Mouse (Mus musculus): ENCODE results near the gene Fcgrt. TPM values are rescaled to one million over a fixed set of nuclear protein-coding genes. Genes with fewer than 3 reads are reported as not detected.

The Fcgrt gene
- total RNA-seq, 1 experiment = 10.6 TPM

DNA sequence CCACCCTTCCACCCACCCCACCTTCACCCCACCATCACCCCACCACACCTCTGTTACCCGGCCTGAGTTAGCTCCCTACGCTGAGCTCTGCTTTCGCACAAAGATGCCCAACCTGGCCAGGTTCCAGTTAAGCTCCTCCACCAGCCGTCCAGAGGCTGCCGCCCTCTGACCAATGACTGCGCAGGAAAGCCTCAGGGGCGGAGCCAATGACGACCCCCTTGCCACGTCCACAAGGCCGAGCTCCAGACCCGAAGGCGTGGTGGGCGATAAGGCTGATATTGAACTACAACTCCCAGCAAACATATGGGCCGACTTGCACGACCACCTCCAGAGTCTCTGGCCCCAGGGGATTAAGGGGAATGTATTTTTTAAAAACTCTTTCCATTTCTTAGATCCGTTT, 11.6 kb downstream of the Fcgrt start, which contains the start of gene Rcn3:
Rcn3 (minus strand) TSS at position 174 of the 400 bp plus-strand sequence.
- DNase-seq (ENCODE audit: low read depth, low spot score) = peak; percentile 83
- TF ChIP-seq ZC3H11A (IDR thresholded peaks at IDR 0.05; ENCODE audit: borderline replicate concordance, low read depth, low read length) (no peak), HCFC1 (IDR thresholded peaks at IDR 0.05; ENCODE audit: borderline replicate concordance, insufficient read depth, low read length) (peak; percentile 84)
- H3K4me3 ChIP-seq (ENCODE audit: insufficient read depth in 1 of 2, low read depth in 1 of 2, low read length in 2 of 2, poor library complexity in 1 of 2, severe bottlenecking in 1 of 2) = peak within 1 kb of the TSS; percentile 52 to 71
- H3K27ac ChIP-seq (ENCODE audit: insufficient read depth, low read depth, low read length, poor library complexity, severe bottlenecking) = no peak within 1 kb of the TSS
- H3K4me1 ChIP-seq (ENCODE audit: control insufficient read depth in 2 of 2, insufficient read depth in 2 of 2, low read length in 2 of 2, poor library complexity in 1 of 2) = peaks cover 4 to 27% of the 10 kb centered on the region in 2 experiments; a peak in 2 of 4 replicates
- no peaks in the 10 kb centered on the region for H3K36me3 ChIP-seq (ENCODE audit: control insufficient read depth, insufficient read depth, low read length, poor library complexity, severe bottlenecking)
- H3K9me3 ChIP-seq (ENCODE audit: control insufficient read depth, insufficient read depth, low read depth, low read length) = no peaks in the 10 kb centered on the region
- in situ Hi-C loops (cut with MboI; ENCODE audit: low sequenced_read_pairs in 2 of 2, unreplicated experiment in 2 of 2) = no loop called here
- H3K9ac ChIP-seq (ENCODE audit: insufficient read depth, low read depth, low read length, poor library complexity, severe bottlenecking) = peak within 1 kb of the TSS; percentile 64; the same call in 1 of the 2 replicates

DNA sequence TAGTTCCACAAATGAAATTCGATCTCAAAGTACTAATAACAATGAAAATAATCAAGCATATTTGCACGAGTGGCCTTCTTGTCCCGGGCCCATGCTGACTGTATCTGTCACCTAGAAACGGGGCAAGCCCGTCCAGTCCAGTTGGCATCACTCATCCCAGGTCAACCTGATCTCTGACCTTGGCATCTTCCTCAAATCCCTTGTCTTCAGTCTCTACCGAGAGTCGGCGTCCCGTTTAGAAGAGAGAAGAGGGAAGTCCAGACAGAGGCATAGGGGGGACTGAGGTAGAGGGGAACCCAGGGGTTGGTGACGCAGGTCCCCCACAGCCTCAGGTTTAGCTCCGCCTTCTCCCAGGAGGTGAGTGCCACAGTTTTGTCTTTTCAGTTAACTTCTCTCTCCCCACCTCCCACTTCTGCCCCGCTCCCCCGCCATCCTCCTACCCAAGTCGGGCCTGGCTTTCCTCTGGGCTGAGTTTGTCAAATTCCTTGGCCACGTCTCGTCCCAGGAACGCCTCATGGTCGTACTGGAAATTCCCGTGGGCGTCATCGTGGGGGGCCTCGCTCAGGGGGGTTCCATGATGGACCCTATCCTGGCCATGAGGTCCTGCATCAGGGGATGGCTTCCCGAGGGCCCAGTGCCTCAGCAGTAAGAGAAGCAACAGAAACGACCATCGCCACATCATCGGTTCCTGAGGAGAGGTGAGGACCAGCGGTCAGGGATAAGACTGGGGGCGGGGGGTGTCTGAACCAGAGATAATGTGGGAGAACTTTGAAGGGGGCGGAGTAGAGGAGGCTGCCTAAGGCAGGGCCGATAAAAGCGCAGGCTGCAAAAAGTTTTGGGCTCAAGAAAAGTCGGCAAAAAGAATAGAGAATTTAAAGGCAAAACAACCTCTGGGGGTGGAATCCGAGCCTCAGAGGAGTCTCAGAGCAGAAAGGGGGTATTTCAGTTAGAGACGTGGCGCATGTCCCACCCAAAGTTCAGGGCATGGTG, 12.4 kb downstream of the Fcgrt start:
- H3K9ac ChIP-seq (ENCODE audit: insufficient read depth, low read depth, low read length, poor library complexity, severe bottlenecking) = peak overlapping the region; percentile 64; the same call in 1 of the 2 replicates
- peaks cover 4 to 27% of the 10 kb centered on the region in 2 experiments; a peak in 2 of 4 replicates for H3K4me1 ChIP-seq (ENCODE audit: control insufficient read depth in 2 of 2, insufficient read depth in 2 of 2, low read length in 2 of 2, poor library complexity in 1 of 2)
- no peaks in the 10 kb centered on the region for H3K36me3 ChIP-seq (ENCODE audit: control insufficient read depth, insufficient read depth, low read length, poor library complexity, severe bottlenecking)
- DNase-seq (ENCODE audit: low read depth, low spot score) = no peak
- no peak overlapping the region for H3K27ac ChIP-seq (ENCODE audit: insufficient read depth, low read depth, low read length, poor library complexity, severe bottlenecking)
- in situ Hi-C loops (cut with MboI; ENCODE audit: low sequenced_read_pairs in 2 of 2, unreplicated experiment in 2 of 2) = no loop called here
- TF ChIP-seq ZNF384 (IDR thresholded peaks at IDR 0.05; ENCODE audit: low read depth, low read length) = no peak
- TF ChIP-seq MAFK (IDR thresholded peaks at IDR 0.05; ENCODE audit: insufficient read depth, low read depth, low read length) = no peak
- TF ChIP-seq ZC3H11A (IDR thresholded peaks at IDR 0.05; ENCODE audit: borderline replicate concordance, low read depth, low read length) = no peak
- no peak for TF ChIP-seq HCFC1 (IDR thresholded peaks at IDR 0.05; ENCODE audit: borderline replicate concordance, insufficient read depth, low read length)
- TF ChIP-seq CHD2 (IDR thresholded peaks at IDR 0.05; ENCODE audit: low read depth, low read length) = no peak
- H3K9me3 ChIP-seq (ENCODE audit: control insufficient read depth, insufficient read depth, low read depth, low read length) = no peaks in the 10 kb centered on the region
- peak overlapping the region; percentile 52 to 71 for H3K4me3 ChIP-seq (ENCODE audit: insufficient read depth in 1 of 2, low read depth in 1 of 2, low read length in 2 of 2, poor library complexity in 1 of 2, severe bottlenecking in 1 of 2)

DNA sequence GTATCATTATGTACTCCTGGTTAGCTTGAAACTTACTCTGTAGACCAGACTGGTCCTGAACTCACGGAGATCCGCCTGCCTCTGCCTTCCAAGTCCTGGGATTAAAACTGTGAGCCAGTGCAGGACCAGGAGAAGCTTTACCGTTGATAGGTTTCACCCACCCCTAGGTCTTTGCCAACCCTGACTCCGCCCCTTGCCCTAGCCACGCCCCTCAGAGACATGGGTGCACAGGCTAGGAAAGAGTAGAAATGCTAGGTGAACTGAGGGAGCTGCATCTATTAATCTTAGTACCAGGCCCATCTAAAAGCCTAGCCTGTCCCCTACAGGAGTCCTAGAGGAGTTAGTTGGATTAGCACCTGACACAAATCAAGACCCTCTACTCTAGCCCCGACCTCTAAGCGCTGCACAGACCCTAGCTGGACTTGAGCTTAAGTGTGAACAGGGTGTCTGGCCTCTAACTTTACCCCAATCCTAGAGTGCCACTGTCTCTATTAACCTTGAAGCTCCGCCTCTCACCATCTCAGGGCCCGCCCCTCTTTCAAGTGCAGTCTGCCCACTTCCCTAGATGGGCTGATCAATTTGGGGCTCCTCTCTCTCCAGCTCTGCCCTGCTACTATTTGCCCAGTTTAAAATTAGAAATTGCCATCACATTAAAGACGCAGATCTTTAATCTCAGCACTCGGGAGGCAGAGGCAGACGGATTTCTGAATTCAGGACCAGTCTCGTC, 13.2 kb downstream of the Fcgrt start:
- Histone ChIP-seq H3K9ac (ENCODE audit: insufficient read depth, low read depth, low read length, poor library complexity, severe bottlenecking) (no peak overlapping the region), H3K4me1 (ENCODE audit: control insufficient read depth in 2 of 2, insufficient read depth in 2 of 2, low read length in 2 of 2, poor library complexity in 1 of 2) (peaks cover 4 to 24% of the 10 kb centered on the region in 2 experiments; a peak in 2 of 4 replicates), H3K36me3 (ENCODE audit: control insufficient read depth, insufficient read depth, low read length, poor library complexity, severe bottlenecking) (no peaks in the 10 kb centered on the region; the same call in 1 of the 2 replicates), H3K4me3 (ENCODE audit: insufficient read depth in 1 of 2, low read depth in 1 of 2, low read length in 2 of 2, poor library complexity in 1 of 2, severe bottlenecking in 1 of 2) (no peak overlapping the region), H3K9me3 (ENCODE audit: control insufficient read depth, insufficient read depth, low read depth, low read length) (no peaks in the 10 kb centered on the region), H3K27ac (ENCODE audit: insufficient read depth, low read depth, low read length, poor library complexity, severe bottlenecking) (no peak overlapping the region)
- in situ Hi-C loops (cut with MboI; ENCODE audit: low sequenced_read_pairs in 2 of 2, unreplicated experiment in 2 of 2) = no loop called here
- DNase-seq (ENCODE audit: low read depth, low spot score) = no peak
- TF ChIP-seq HCFC1 (IDR thresholded peaks at IDR 0.05; ENCODE audit: borderline replicate concordance, insufficient read depth, low read length) = no peak
- TF ChIP-seq ZC3H11A (IDR thresholded peaks at IDR 0.05; ENCODE audit: borderline replicate concordance, low read depth, low read length) = no peak
- TF ChIP-seq CHD2 (IDR thresholded peaks at IDR 0.05; ENCODE audit: low read depth, low read length) = no peak
- TF ChIP-seq MAFK (IDR thresholded peaks at IDR 0.05; ENCODE audit: insufficient read depth, low read depth, low read length) = no peak
- no peak for TF ChIP-seq ZNF384 (IDR thresholded peaks at IDR 0.05; ENCODE audit: low read depth, low read length)

DNA sequence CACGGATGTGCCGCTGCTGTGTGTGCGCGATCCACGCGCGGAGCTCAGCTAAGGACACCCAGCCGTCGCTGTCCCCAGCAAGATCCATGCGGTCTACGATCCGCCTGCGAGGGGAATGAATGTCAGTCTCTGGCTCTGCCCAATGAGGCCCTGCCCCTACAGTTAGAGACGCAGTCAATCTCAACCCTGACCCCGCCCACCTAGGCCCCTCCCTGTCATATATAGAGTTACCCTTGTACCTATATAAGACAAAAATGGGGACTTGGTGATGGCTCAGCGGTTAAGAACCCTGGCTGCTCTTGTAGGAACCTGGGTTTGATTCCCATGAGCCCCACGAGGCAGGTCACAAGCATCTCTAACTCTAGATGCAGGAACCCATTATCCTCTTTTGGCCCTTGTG, 15.1 kb downstream of the Fcgrt start:
- in situ Hi-C loops (cut with MboI; ENCODE audit: low sequenced_read_pairs in 2 of 2, unreplicated experiment in 2 of 2) = no loop called here
- Histone ChIP-seq H3K36me3 (ENCODE audit: control insufficient read depth, insufficient read depth, low read length, poor library complexity, severe bottlenecking) (no peaks in the 10 kb centered on the region; the same call in 1 of the 2 replicates), H3K27ac (ENCODE audit: insufficient read depth, low read depth, low read length, poor library complexity, severe bottlenecking) (no peak overlapping the region), H3K9me3 (ENCODE audit: control insufficient read depth, insufficient read depth, low read depth, low read length) (no peaks in the 10 kb centered on the region), H3K4me3 (ENCODE audit: insufficient read depth in 1 of 2, low read depth in 1 of 2, low read length in 2 of 2, poor library complexity in 1 of 2, severe bottlenecking in 1 of 2) (peak overlapping the region; percentile 23 to 44; a peak in 2 of 4 replicates), H3K4me1 (ENCODE audit: control insufficient read depth in 2 of 2, insufficient read depth in 2 of 2, low read length in 2 of 2, poor library complexity in 1 of 2) (peaks cover 4 to 23% of the 10 kb centered on the region in 2 experiments; a peak in 2 of 4 replicates), H3K9ac (ENCODE audit: insufficient read depth, low read depth, low read length, poor library complexity, severe bottlenecking) (no peak overlapping the region)
- no peak for TF ChIP-seq ZC3H11A (IDR thresholded peaks at IDR 0.05; ENCODE audit: borderline replicate concordance, low read depth, low read length)
- TF ChIP-seq MAFK (IDR thresholded peaks at IDR 0.05; ENCODE audit: insufficient read depth, low read depth, low read length) = no peak
- TF ChIP-seq ZNF384 (IDR thresholded peaks at IDR 0.05; ENCODE audit: low read depth, low read length) = no peak
- no peak for TF ChIP-seq HCFC1 (IDR thresholded peaks at IDR 0.05; ENCODE audit: borderline replicate concordance, insufficient read depth, low read length)
- no peak for TF ChIP-seq CHD2 (IDR thresholded peaks at IDR 0.05; ENCODE audit: low read depth, low read length)
- DNase-seq (ENCODE audit: low read depth, low spot score) = no peak

Data from ES-E14 (cell line).